Mouse (Mus musculus) lung, postnatal 0 days (tissue): ENCODE data around the gene Olfr1512. TPM values are rescaled to one million over a fixed set of nuclear protein-coding genes. Genes with fewer than 3 reads are reported as not detected.
"Not testable (repeated sequence)": the region's sequence is repeated elsewhere in the genome, so short reads cannot be mapped to it uniquely, and the experiment has no call there.

Experiments
- ATAC-seq: fragments of 200-750 bp; cut with Nextera tagmentation; 2 replicates; pipeline ENCODE4 v1.8.0; 2017; ENCODE audit warnings: moderate library complexity
- DNase-seq: peaks from one replicate; pipeline ENCODE4 v3.0.0-alpha.2; 2016; ENCODE audit warnings: low spot score
- H3K27ac ChIP-seq: fragments of 300-500 bp; sonication (generic); 2 replicates; pipeline ENCODE4 v1.5.1; 2014; ENCODE audit warnings: antibody characterized with exemption, mild to moderate bottlenecking, low read length, mixed read lengths
- H3K27me3 ChIP-seq: fragments of 300-500 bp; sonication (generic); replicated peaks from 2 replicates; pipeline ENCODE4 v1.6.1; 2014; ENCODE audit warnings: low read length, mixed read lengths; ENCODE audit not compliant: insufficient read depth
- H3K36me3 ChIP-seq: fragments of 300-500 bp; sonication (generic); 2 replicates; pipeline ENCODE4 v1.6.1; 2014; ENCODE audit warnings: low read length, mixed read lengths; ENCODE audit not compliant: insufficient read depth
- H3K4me1 ChIP-seq: fragments of 300-500 bp; sonication (generic); 2 replicates; pipeline ENCODE4 v1.6.1; 2014; ENCODE audit warnings: antibody characterized with exemption, low read depth, low read length, mixed read lengths; ENCODE audit not compliant: insufficient read depth
- H3K4me2 ChIP-seq: fragments of 300-500 bp; sonication (generic); replicated peaks from 2 replicates; pipeline ENCODE4 v1.6.1; 2014; ENCODE audit warnings: low read depth, mild to moderate bottlenecking, low read length, moderate library complexity, mixed read lengths
- H3K4me3 ChIP-seq: fragments of 300-500 bp; sonication (generic); 2 replicates; pipeline ENCODE4 v1.5.1; 2014; ENCODE audit warnings: low read depth, low read length
- H3K9ac ChIP-seq: fragments of 300-500 bp; sonication (generic); replicated peaks from 2 replicates; pipeline ENCODE4 v1.6.1; 2014; ENCODE audit warnings: low read depth, mild to moderate bottlenecking
- H3K9me3 ChIP-seq: fragments of 300-500 bp; sonication (generic); 2 replicates; pipeline ENCODE4 v1.6.1; 2016; ENCODE audit warnings: low read length, mixed read lengths
- CTCF ChIP-seq: IDR thresholded peaks from 2 replicates; pipeline ENCODE4 v1.5.1; 2016; ENCODE audit warnings: antibody characterized with exemption, mild to moderate bottlenecking
- EP300 ChIP-seq: IDR thresholded peaks from 2 replicates; pipeline ENCODE4 v1.6.1; 2016; ENCODE audit warnings: antibody characterized with exemption, mild to moderate bottlenecking, control low read depth
- WGBS: fragments of 180-500 bp; shearing (Covaris S2); extraction: QIAGEN DNeasy Blood & Tissue Kit; methylation state at CpG from one replicate; pipeline ENCODE4 v1.1.7; 2014; 5-methylcytosine and 5-hydroxymethylcytosine counted together
- polyA plus RNA-seq: library from polyadenylated mRNA; unstranded; fragments of >200 nt; fragmentation: Nextera tagmentation; extraction: Ambion mirVana; gene quantifications from 2 replicates; pipeline ENCODE4 v1.2.1, GENCODE M21; 2015

Gene Olfr1512
- polyA plus RNA-seq = not detected in 2 replicates

DNA sequence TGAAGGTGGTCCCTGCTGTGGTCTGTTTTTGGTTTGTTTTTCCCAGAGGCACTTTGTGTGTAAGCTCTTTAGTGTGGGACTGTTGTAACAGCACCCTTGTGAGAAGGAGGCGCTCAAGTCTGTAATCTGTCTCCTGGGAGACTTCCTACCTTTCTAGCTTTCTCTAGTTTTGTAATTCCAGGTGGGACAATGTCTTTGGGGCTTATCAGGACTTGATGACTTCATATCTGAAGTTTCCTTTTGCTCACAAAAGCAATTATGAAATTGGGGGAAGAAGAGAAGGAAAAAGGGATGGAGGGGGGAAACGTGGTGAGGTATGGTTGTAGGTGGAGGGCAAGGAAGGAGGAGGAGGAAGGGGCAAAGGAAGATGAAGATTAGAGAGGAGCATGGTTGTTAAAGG is at the start of gene Olfr1512:
TSS of gene Olfr1512 (minus strand) at position 101 of the 400 bp plus-strand sequence.
- TF ChIP-seq CTCF (no peak), EP300 (no peak)
- no peak within 1 kb of the TSS for H3K9ac ChIP-seq
- ATAC-seq (no peak), DNase-seq (no peak)
- no peaks in the 10 kb centered on the region for H3K36me3 ChIP-seq
- no peak within 1 kb of the TSS for H3K27ac ChIP-seq
- no peaks in the 10 kb centered on the region for H3K27me3 ChIP-seq
- 64% methylated on average over 2 of the region's 2 CpGs for whole genome bisulfite sequencing
- H3K9me3 ChIP-seq = no peaks in the 10 kb centered on the region
- no peaks in the 10 kb centered on the region for H3K4me1 ChIP-seq
- H3K4me2 ChIP-seq = no peak within 1 kb of the TSS
- no peak within 1 kb of the TSS for H3K4me3 ChIP-seq

DNA sequence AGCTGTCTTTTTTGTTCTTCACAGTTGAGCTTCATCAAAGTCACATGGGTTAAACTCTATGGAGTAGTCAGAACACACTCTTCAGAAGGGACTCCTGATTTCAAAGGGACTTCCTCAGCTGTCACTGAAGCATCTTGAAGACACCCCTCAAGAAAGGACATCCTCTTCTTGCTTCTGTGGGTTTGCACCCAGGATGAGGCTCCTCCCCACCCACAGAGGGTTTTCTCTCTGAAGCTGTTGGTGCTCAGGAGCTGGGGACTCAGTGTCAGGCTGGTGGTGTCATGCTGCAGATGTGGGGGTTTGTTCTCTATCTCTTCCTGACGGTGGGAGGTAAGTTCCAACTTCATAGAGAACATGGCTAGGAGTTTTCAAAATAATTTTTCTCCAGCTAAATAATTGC is 48.7 kb upstream of the Olfr1512 start:
- 85% methylated on average over 1 of the region's 1 CpGs for WGBS
- no peaks in the 10 kb centered on the region for H3K27me3 ChIP-seq
- no peak overlapping the region for H3K9ac ChIP-seq
- no peak overlapping the region for H3K4me2 ChIP-seq
- no peak overlapping the region for H3K27ac ChIP-seq
- H3K4me1 ChIP-seq = no peaks in the 10 kb centered on the region
- no peaks in the 10 kb centered on the region for H3K36me3 ChIP-seq
- DNase-seq (no peak), ATAC-seq (no peak)
- no peak for TF ChIP-seq CTCF
- no peak for TF ChIP-seq EP300
- H3K4me3 ChIP-seq = no peak overlapping the region
- H3K9me3 ChIP-seq = no peaks in the 10 kb centered on the region

DNA sequence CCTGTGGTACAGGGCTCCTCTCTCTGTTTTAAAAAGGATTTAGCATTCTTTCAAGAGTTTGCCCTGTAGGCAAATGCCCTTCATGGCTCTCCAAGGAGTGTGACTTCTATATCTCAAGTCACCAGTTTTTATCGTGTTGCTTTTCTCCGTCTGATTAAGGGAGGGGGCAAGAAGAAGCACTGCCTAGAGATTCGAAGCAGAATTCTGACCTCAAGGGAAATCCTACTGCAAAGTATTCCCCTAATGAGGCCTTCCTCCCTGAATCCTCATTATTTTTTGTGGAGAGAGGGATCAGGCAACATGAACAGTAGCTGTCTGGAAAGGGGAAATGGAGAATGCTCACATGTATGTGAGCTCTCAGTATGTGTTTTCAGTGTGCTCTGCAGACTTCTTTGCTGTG is 35.3 kb upstream of the Olfr1512 start, which contains the start of gene Olfr1510:
TSS of gene Olfr1510 (minus strand) at position 101 of the 400 bp plus-strand sequence.
- TF ChIP-seq EP300 (no peak), CTCF (no peak)
- no peak within 1 kb of the TSS for H3K4me3 ChIP-seq
- WGBS = 81% methylated on average over 3 of the region's 3 CpGs
- no peaks in the 10 kb centered on the region for H3K27me3 ChIP-seq
- H3K9me3 ChIP-seq = no peaks in the 10 kb centered on the region
- DNase-seq (no peak), ATAC-seq (no peak)
- no peak within 1 kb of the TSS for H3K27ac ChIP-seq
- H3K9ac ChIP-seq = no peak within 1 kb of the TSS
- H3K36me3 ChIP-seq = no peaks in the 10 kb centered on the region
- H3K4me2 ChIP-seq = no peak within 1 kb of the TSS
- no peaks in the 10 kb centered on the region for H3K4me1 ChIP-seq

DNA sequence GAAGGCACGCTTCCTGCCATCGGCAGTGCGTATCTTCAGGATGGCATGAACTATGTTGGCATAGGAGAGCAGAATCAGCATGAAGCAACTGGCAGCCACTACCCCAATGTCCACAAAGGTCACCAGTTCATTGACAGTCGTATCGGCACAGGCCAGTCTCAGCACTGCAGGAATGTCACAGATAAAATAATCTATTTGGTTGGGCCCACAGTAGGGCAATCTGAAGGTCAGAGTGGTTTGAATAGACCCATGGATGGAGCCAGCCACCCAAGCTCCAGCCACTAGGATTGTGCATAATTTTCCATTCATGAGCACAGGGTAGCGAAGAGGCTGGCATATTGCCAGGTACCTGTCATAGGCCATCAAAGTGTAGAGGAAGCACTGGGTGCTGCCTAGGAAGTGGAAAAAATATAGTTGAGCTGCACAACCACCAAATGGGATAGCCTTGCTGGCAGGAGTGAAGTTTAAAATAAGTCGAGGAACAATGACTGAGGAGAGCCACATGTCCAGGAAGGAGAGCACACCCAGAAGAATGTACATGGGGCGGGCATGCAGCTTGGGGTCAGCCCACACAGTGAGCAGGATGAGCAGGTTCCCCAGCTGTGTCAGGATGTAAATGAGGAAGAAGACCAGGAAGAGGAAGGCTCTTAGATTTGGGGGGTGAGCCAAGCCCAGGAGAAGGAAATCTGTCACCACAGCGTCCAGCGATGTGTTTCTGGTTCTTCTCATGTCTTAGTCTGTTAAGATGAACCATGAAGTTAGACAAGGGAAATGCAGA is 31.4 kb upstream of the Olfr1512 start:
- 60% methylated on average over 7 of the region's 10 CpGs for WGBS
- ATAC-seq = not testable (repeated sequence)

DNA sequence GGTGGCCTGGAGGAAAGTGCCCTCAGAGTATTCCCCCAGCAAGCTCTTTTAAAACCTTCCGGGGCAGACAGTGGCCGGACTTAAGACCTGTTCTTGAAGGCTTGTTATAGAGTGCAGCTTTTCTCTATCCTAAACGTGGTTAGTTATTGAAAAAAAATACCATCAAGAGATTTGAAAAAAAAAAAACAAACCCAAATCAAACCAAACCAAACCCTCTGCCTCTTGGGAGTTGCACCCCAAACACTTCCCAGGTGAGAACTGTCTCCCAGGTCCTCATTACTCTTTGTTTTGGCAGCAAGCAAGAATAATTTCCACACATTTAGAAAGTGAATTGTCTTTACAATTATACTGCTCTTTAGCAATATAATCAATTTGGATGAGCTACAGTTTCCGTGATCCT is 18.3 kb upstream of the Olfr1512 start, which contains the start of gene Olfr1511:
TSS of gene Olfr1511 (minus strand) at position 101 of the 400 bp plus-strand sequence.
- DNase-seq = no peak
- Histone ChIP-seq H3K4me1 (no peaks in the 10 kb centered on the region), H3K36me3 (no peaks in the 10 kb centered on the region), H3K4me3 (no peak within 1 kb of the TSS), H3K27ac (no peak within 1 kb of the TSS), H3K9me3 (no peaks in the 10 kb centered on the region), H3K4me2 (no peak within 1 kb of the TSS), H3K9ac (no peak within 1 kb of the TSS), H3K27me3 (no peaks in the 10 kb centered on the region)
- WGBS = 72% methylated on average over 4 of the region's 4 CpGs
- TF ChIP-seq EP300 (no peak), CTCF (no peak)
- no peak for ATAC-seq

More for the DNA sequence above, 31.4 kb upstream of the Olfr1512 start:
- DNase-seq, H3K27ac ChIP-seq, H3K4me3 ChIP-seq, H3K9ac ChIP-seq, H3K36me3 ChIP-seq, H3K4me1 ChIP-seq, H3K4me2 ChIP-seq, H3K27me3 ChIP-seq, H3K9me3 ChIP-seq: not testable (repeated sequence)

DNA sequence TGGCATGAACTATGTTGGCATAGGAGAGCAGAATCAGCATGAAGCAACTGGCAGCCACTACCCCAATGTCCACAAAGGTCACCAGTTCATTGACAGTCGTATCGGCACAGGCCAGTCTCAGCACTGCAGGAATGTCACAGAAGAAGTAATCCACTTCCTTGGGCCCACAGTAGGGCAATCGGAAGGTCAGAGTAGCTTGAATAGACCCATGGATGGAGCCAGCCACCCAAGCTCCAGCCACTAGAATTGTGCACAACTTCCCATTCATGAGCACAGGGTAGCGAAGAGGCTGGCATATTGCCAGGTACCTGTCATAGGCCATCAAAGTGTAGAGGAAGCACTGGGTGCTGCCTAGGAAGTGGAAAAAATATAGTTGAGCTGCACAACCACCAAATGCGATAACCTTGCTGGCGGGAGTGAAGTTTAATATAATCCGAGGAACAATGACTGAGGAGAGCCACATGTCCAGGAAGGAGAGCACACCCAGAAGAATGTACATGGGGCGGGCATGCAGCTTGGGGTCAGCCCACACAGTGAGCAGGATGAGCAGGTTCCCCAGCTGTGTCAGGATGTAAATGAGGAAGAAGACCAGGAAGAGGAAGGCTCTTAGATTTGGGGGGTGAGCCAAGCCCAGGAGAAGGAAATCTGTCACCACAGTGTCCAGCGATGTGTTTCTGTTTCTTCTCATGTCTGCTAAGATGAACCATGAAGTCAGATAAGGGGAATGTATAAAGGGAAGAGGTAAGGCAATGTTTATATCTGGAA is 11.3 kb upstream of the Olfr1512 start:
- H3K27me3 ChIP-seq, H3K4me3 ChIP-seq, H3K4me2 ChIP-seq, H3K27ac ChIP-seq, H3K9ac ChIP-seq, H3K9me3 ChIP-seq, DNase-seq, H3K4me1 ChIP-seq, H3K36me3 ChIP-seq: not testable (repeated sequence)
- WGBS = 69% methylated on average over 9 of the region's 9 CpGs
- peak; percentile 21; the same call in 1 of the 2 replicates for ATAC-seq
